Mouse (Mus musculus) heart, adult 2 months (tissue): ENCODE measurements around the gene Ankrd34b.

Source experiments
- CTCF ChIP-seq: fragments of 200-600 bp; IDR thresholded peaks from 2 replicates; pipeline ENCODE4 v1.8.1; 2022; ENCODE audit warnings: antibody characterized with exemption, mild to moderate bottlenecking, moderate library complexity
- EP300 ChIP-seq: fragments of 200-500 bp; IDR thresholded peaks from 2 replicates; pipeline ENCODE4 v1.6.1; 2011; ENCODE audit warnings: low read depth, low read length, control low read depth; ENCODE audit not compliant: insufficient read depth
- POLR2A ChIP-seq: fragments of 200-500 bp; IDR thresholded peaks from 2 replicates; pipeline ENCODE4 v1.6.1; 2011; ENCODE audit warnings: mild to moderate bottlenecking, low read depth, low read length, control low read depth; ENCODE audit not compliant: insufficient read depth

DNA sequence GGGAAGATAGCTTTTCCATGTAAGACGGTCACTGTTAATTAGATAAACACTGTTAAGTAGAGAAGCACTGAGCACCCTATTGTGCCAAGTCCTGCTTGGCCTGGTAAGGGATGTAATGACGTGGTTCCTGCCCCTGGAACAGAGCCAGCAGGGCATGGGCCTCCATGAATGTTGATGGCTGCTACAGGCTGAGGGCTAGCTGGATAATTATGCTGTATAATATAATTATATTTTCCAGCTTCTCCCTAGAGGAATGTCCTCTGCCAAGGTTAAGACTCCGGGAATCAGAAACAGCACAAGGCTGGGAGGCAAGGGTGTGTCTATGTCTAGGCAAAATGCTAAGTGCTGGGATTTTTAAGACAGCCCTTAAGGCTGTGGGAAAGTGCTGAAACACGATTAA is 65.1 kb downstream of the Ankrd34b start:
- TF ChIP-seq POLR2A (no peak), CTCF (no peak), EP300 (no peak)
